Mouse (Mus musculus): ENCODE results near the gene Slf2. TPM values are rescaled to one million over a fixed set of nuclear protein-coding genes. Genes with fewer than 3 reads are reported as not detected.

The Slf2 gene
- polyA plus RNA-seq, 1 experiment from 2014 or later, result 57.0 TPM

GRCm38 (mm10) chr19:45014335-45014971 lies 83.5 kb downstream of the Slf2 start, which contains the start of gene Lzts2:
Gene Lzts2, plus strand, starts transcription at chr19:45014414.
- peak; percentile 12; the same call in 1 of the 2 replicates for ATAC-seq (ENCODE audit: insufficient number of reproducible peaks, low FRiP score, low TSS enrichment, low read depth)
- Histone ChIP-seq H3K27me3 (ENCODE audit: control insufficient read depth, insufficient read depth, low read length) (no peaks in the 10 kb centered on the region), H3K27ac (replicated peaks; ENCODE audit: low read depth, low read length) (peak within 1 kb of the TSS; percentile 92), H3K4me3 (ENCODE audit: low read depth, low read length) (peak within 1 kb of the TSS; percentile 78), H3K4me1 (ENCODE audit: control insufficient read depth, insufficient read depth, low read length) (peaks cover 38% of the 10 kb centered on the region), H3K4me2 (ENCODE audit: low read depth, severe bottlenecking) (peak within 1 kb of the TSS; percentile 95), H3K9ac (ENCODE audit: low read length) (peak within 1 kb of the TSS; percentile 75), H3K36me3 (ENCODE audit: control insufficient read depth, insufficient read depth, low read length) (peaks cover 10% of the 10 kb centered on the region), H3K9me3 (ENCODE audit: control insufficient read depth, low read length) (no peaks in the 10 kb centered on the region)
- peak; percentile 69 for DNase-seq (ENCODE audit: low spot score)
- WGBS, result 4% methylated on average over 10 of the region's 10 CpGs

- ATAC-seq (ENCODE audit: insufficient number of reproducible peaks, low FRiP score, low TSS enrichment, low read depth) (peak; percentile 8; the same call in 1 of the 2 replicates), DNase-seq (ENCODE audit: low spot score) (peak; percentile 71)
- Histone ChIP-seq H3K36me3 (ENCODE audit: control insufficient read depth, insufficient read depth, low read length) (peaks cover 10% of the 10 kb centered on the region), H3K27ac (replicated peaks; ENCODE audit: low read depth, low read length) (peak overlapping the region; percentile 92), H3K27me3 (ENCODE audit: control insufficient read depth, insufficient read depth, low read length) (no peaks in the 10 kb centered on the region), H3K4me3 (ENCODE audit: low read depth, low read length) (peak overlapping the region; percentile 78), H3K4me2 (ENCODE audit: low read depth, severe bottlenecking) (peak overlapping the region; percentile 95), H3K9me3 (ENCODE audit: control insufficient read depth, low read length) (no peaks in the 10 kb centered on the region), H3K4me1 (ENCODE audit: control insufficient read depth, insufficient read depth, low read length) (peaks cover 38% of the 10 kb centered on the region), H3K9ac (ENCODE audit: low read length) (peak overlapping the region; percentile 75)
- under 1% methylated on average over 25 of the region's 25 CpGs for WGBS
Observed at GRCm38 (mm10) chr19:45014981-45015402, 84.0 kb downstream of the Slf2 start.

- no peaks in the 10 kb centered on the region for H3K9me3 ChIP-seq (ENCODE audit: control insufficient read depth, low read length)
- H3K36me3 ChIP-seq (ENCODE audit: control insufficient read depth, insufficient read depth, low read length), result peaks cover 5% of the 10 kb centered on the region; the same call in 1 of the 2 replicates
- H3K4me1 ChIP-seq (ENCODE audit: control insufficient read depth, insufficient read depth, low read length), result peaks cover 43% of the 10 kb centered on the region
- H3K9ac ChIP-seq (ENCODE audit: low read length), result peak overlapping the region; percentile 75
- DNase-seq (ENCODE audit: low spot score) (peak; percentile 68), ATAC-seq (ENCODE audit: insufficient number of reproducible peaks, low FRiP score, low TSS enrichment, low read depth) (no peak)
- no peaks in the 10 kb centered on the region for H3K27me3 ChIP-seq (ENCODE audit: control insufficient read depth, insufficient read depth, low read length)
- H3K4me3 ChIP-seq (ENCODE audit: low read depth, low read length), result peak overlapping the region; percentile 78
- peak overlapping the region; percentile 95 for H3K4me2 ChIP-seq (ENCODE audit: low read depth, severe bottlenecking)
- 0% methylated on average over 34 of the region's 34 CpGs for WGBS
- peak overlapping the region; percentile 92 for H3K27ac ChIP-seq (replicated peaks; ENCODE audit: low read depth, low read length)
Observed at GRCm38 (mm10) chr19:45015518-45016281, 84.7 kb downstream of the Slf2 start.

GRCm38 (mm10) chr19:45016341-45017215 lies 85.6 kb downstream of the Slf2 start:
- DNase-seq (ENCODE audit: low spot score) (peak; percentile 68), ATAC-seq (ENCODE audit: insufficient number of reproducible peaks, low FRiP score, low TSS enrichment, low read depth) (0 out of 2 replicates have a peak, but pooled peaks have one; percentile 27)
- H3K27me3 ChIP-seq (ENCODE audit: control insufficient read depth, insufficient read depth, low read length), result no peaks in the 10 kb centered on the region
- peaks cover 3% of the 10 kb centered on the region; the same call in 1 of the 2 replicates for H3K36me3 ChIP-seq (ENCODE audit: control insufficient read depth, insufficient read depth, low read length)
- WGBS, result 1% methylated on average over 16 of the region's 18 CpGs
- peak overlapping the region; percentile 95 for H3K4me2 ChIP-seq (ENCODE audit: low read depth, severe bottlenecking)
- H3K27ac ChIP-seq (replicated peaks; ENCODE audit: low read depth, low read length), result peak overlapping the region; percentile 92
- peaks cover 46% of the 10 kb centered on the region for H3K4me1 ChIP-seq (ENCODE audit: control insufficient read depth, insufficient read depth, low read length)
- no peaks in the 10 kb centered on the region for H3K9me3 ChIP-seq (ENCODE audit: control insufficient read depth, low read length)
- H3K4me3 ChIP-seq (ENCODE audit: low read depth, low read length), result peak overlapping the region; percentile 78
- peak overlapping the region; percentile 95 for H3K9ac ChIP-seq (ENCODE audit: low read length)

GRCm38 (mm10) chr19:45017216-45017771 lies 86.3 kb downstream of the Slf2 start:
- Histone ChIP-seq H3K4me1 (ENCODE audit: control insufficient read depth, insufficient read depth, low read length) (peaks cover 44% of the 10 kb centered on the region), H3K36me3 (ENCODE audit: control insufficient read depth, insufficient read depth, low read length) (no peaks in the 10 kb centered on the region), H3K27me3 (ENCODE audit: control insufficient read depth, insufficient read depth, low read length) (no peaks in the 10 kb centered on the region), H3K27ac (replicated peaks; ENCODE audit: low read depth, low read length) (peak overlapping the region; percentile 92), H3K4me2 (ENCODE audit: low read depth, severe bottlenecking) (peak overlapping the region; percentile 95), H3K9me3 (ENCODE audit: control insufficient read depth, low read length) (no peaks in the 10 kb centered on the region), H3K9ac (ENCODE audit: low read length) (peak overlapping the region; percentile 95), H3K4me3 (ENCODE audit: low read depth, low read length) (peak overlapping the region; percentile 78)
- ATAC-seq (ENCODE audit: insufficient number of reproducible peaks, low FRiP score, low TSS enrichment, low read depth), result no peak; the same call in 1 of the 2 replicates
- WGBS, result 1% methylated on average over 25 of the region's 27 CpGs
- DNase-seq (ENCODE audit: low spot score), result peak; percentile 85

- WGBS, result 0% methylated on average over 36 of the region's 48 CpGs
- DNase-seq (ENCODE audit: low spot score) (peak; percentile 91), ATAC-seq (ENCODE audit: insufficient number of reproducible peaks, low FRiP score, low TSS enrichment, low read depth) (peak; percentile 53)
- H3K9ac ChIP-seq (ENCODE audit: low read length), result peak overlapping the region; percentile 95
- no peaks in the 10 kb centered on the region for H3K9me3 ChIP-seq (ENCODE audit: control insufficient read depth, low read length)
- peaks cover 38% of the 10 kb centered on the region for H3K4me1 ChIP-seq (ENCODE audit: control insufficient read depth, insufficient read depth, low read length)
- peak overlapping the region; percentile 78 for H3K4me3 ChIP-seq (ENCODE audit: low read depth, low read length)
- H3K27me3 ChIP-seq (ENCODE audit: control insufficient read depth, insufficient read depth, low read length), result no peaks in the 10 kb centered on the region
- peak overlapping the region; percentile 95 for H3K4me2 ChIP-seq (ENCODE audit: low read depth, severe bottlenecking)
- H3K27ac ChIP-seq (replicated peaks; ENCODE audit: low read depth, low read length), result peak overlapping the region; percentile 92
- peaks cover 3% of the 10 kb centered on the region; the same call in 1 of the 2 replicates for H3K36me3 ChIP-seq (ENCODE audit: control insufficient read depth, insufficient read depth, low read length)
Observed at GRCm38 (mm10) chr19:45017909-45018308, 87.0 kb downstream of the Slf2 start.

- DNase-seq (ENCODE audit: low spot score) (peak; percentile 59), ATAC-seq (ENCODE audit: insufficient number of reproducible peaks, low FRiP score, low TSS enrichment, low read depth) (no peak)
- Histone ChIP-seq H3K9me3 (ENCODE audit: control insufficient read depth, low read length) (no peaks in the 10 kb centered on the region), H3K27ac (replicated peaks; ENCODE audit: low read depth, low read length) (peak overlapping the region; percentile 92), H3K4me2 (ENCODE audit: low read depth, severe bottlenecking) (peak overlapping the region; percentile 95), H3K4me1 (ENCODE audit: control insufficient read depth, insufficient read depth, low read length) (peaks cover 35% of the 10 kb centered on the region), H3K9ac (ENCODE audit: low read length) (peak overlapping the region; percentile 95), H3K36me3 (ENCODE audit: control insufficient read depth, insufficient read depth, low read length) (peaks cover 4% of the 10 kb centered on the region; the same call in 1 of the 2 replicates), H3K27me3 (ENCODE audit: control insufficient read depth, insufficient read depth, low read length) (no peaks in the 10 kb centered on the region), H3K4me3 (ENCODE audit: low read depth, low read length) (peak overlapping the region; percentile 78)
- WGBS, result under 1% methylated on average over 13 of the region's 13 CpGs
Observed at GRCm38 (mm10) chr19:45018351-45018831, 87.4 kb downstream of the Slf2 start.
